Mouse (Mus musculus): ENCODE measurements at regions not wholly inside any gene's neighbourhood (a gene's known extent, or its start where the extent isn't known, plus 50 kb on each side); places are given as distances from the start of the nearest gene placed in this dataset.

- H3K27ac ChIP-seq (ENCODE audit: control insufficient read depth, low read depth, low read length): no peak overlapping the region
- TF ChIP-seq TCF12 (IDR thresholded peaks at IDR 0.05; ENCODE audit: low read depth, low read length) (no peak), CHD1 (IDR thresholded peaks at IDR 0.05; ENCODE audit: low read depth, low read length) (no peak), TAL1 (IDR thresholded peaks at IDR 0.05; ENCODE audit: low read length) (no peak), MAX (IDR thresholded peaks at IDR 0.05; ENCODE audit: low read length) (no peak), UBTF (IDR thresholded peaks at IDR 0.05; ENCODE audit: borderline replicate concordance, insufficient read depth, low read depth, low read length) (no peak)
- H3K79me2 ChIP-seq (ENCODE audit: control insufficient read depth, insufficient read depth, low read length, poor library complexity): no peaks in the 10 kb centered on the region
- no peaks in the 10 kb centered on the region for H3K36me3 ChIP-seq (ENCODE audit: control insufficient read depth in 1 of 2, insufficient read depth in 2 of 2, low read length in 2 of 2)
- no peaks in the 10 kb centered on the region for H3K4me1 ChIP-seq (ENCODE audit: control insufficient read depth in 1 of 2, insufficient read depth in 2 of 2, low read length in 2 of 2)
- H3K9ac ChIP-seq (ENCODE audit: control insufficient read depth, low read depth, low read length, poor library complexity, severe bottlenecking): no peak overlapping the region
- H3K9me3 ChIP-seq (replicated peaks; ENCODE audit: insufficient read depth, low read length): no peaks in the 10 kb centered on the region
- H3K27me3 ChIP-seq (ENCODE audit: control insufficient read depth in 1 of 2, insufficient read depth in 2 of 2, low read length in 2 of 2): no peaks in the 10 kb centered on the region
- H3K4me3 ChIP-seq (ENCODE audit: control insufficient read depth in 1 of 2, insufficient read depth in 1 of 2, low read depth in 2 of 2, low read length in 2 of 2): no peak overlapping the region
- DNase-seq (ENCODE audit: low read depth, low spot score): no peak
Observed at GRCm38 (mm10) chr8:78037218-78037617, 175.9 kb upstream of the Ttc29 start.

GRCm38 (mm10) chr8:78046691-78047090 lies 166.4 kb upstream of the Ttc29 start:
- no peaks in the 10 kb centered on the region for H3K36me3 ChIP-seq (ENCODE audit: control insufficient read depth in 1 of 2, insufficient read depth in 2 of 2, low read length in 2 of 2)
- H3K27me3 ChIP-seq (ENCODE audit: control insufficient read depth in 1 of 2, insufficient read depth in 2 of 2, low read length in 2 of 2): no peaks in the 10 kb centered on the region
- no peaks in the 10 kb centered on the region for H3K79me2 ChIP-seq (ENCODE audit: control insufficient read depth, insufficient read depth, low read length, poor library complexity)
- TF ChIP-seq SMC3 (IDR thresholded peaks at IDR 0.05; ENCODE audit: low read depth, low read length) (no peak), TCF12 (IDR thresholded peaks at IDR 0.05; ENCODE audit: low read depth, low read length) (no peak), MYC (IDR thresholded peaks at IDR 0.05; ENCODE audit: low read depth, low read length) (no peak), RAD21 (IDR thresholded peaks at IDR 0.05; ENCODE audit: low read depth, low read length) (no peak), E2F4 (IDR thresholded peaks at IDR 0.05; ENCODE audit: borderline replicate concordance, low read depth, low read length) (no peak), USF2 (IDR thresholded peaks at IDR 0.05; ENCODE audit: borderline replicate concordance in 1 of 2, insufficient read depth in 1 of 2, low read depth in 1 of 2, low read length in 2 of 2) (no peak), MEF2A (IDR thresholded peaks at IDR 0.05; ENCODE audit: extremely low read depth, insufficient replicate concordance, low read depth, low read length, poor library complexity, severe bottlenecking) (no peak), ZNF384 (IDR thresholded peaks at IDR 0.05; ENCODE audit: low read depth, low read length) (no peak), KAT2A (conservative IDR thresholded peaks at IDR 0.05; ENCODE audit: low read depth, low read length) (no peak), BHLHE40 (IDR thresholded peaks at IDR 0.05; ENCODE audit: borderline replicate concordance, low read depth, low read length) (no peak), ZC3H11A (IDR thresholded peaks at IDR 0.05; ENCODE audit: low read depth, low read length) (no peak), MAFK (IDR thresholded peaks at IDR 0.05; ENCODE audit: borderline replicate concordance, low read depth, low read length) (no peak), ELF1 (IDR thresholded peaks at IDR 0.05; ENCODE audit: low read depth, low read length) (no peak), GATA1 (IDR thresholded peaks at IDR 0.05; ENCODE audit: low read depth, low read length) (no peak), POLR2AphosphoS5 (IDR thresholded peaks at IDR 0.05; ENCODE audit: borderline replicate concordance, low read depth, low read length) (no peak), HCFC1 (IDR thresholded peaks at IDR 0.05; ENCODE audit: low read depth, low read length) (no peak), MYB (IDR thresholded peaks at IDR 0.05; ENCODE audit: low read depth, low read length) (no peak), TBP (IDR thresholded peaks at IDR 0.05; ENCODE audit: low read depth, low read length) (no peak)
- no peak overlapping the region for H3K9ac ChIP-seq (ENCODE audit: control insufficient read depth, low read depth, low read length, poor library complexity, severe bottlenecking)
- no peaks in the 10 kb centered on the region for H3K9me3 ChIP-seq (replicated peaks; ENCODE audit: insufficient read depth, low read length)
- no peaks in the 10 kb centered on the region for H3K4me1 ChIP-seq (ENCODE audit: control insufficient read depth in 1 of 2, insufficient read depth in 2 of 2, low read length in 2 of 2)
- no peak overlapping the region for H3K4me3 ChIP-seq (ENCODE audit: control insufficient read depth in 1 of 2, insufficient read depth in 1 of 2, low read depth in 2 of 2, low read length in 2 of 2)
- no peak overlapping the region for H3K27ac ChIP-seq (ENCODE audit: control insufficient read depth, low read depth, low read length)
- no peak for DNase-seq (ENCODE audit: low read depth, low spot score)
